Mouse (Mus musculus) megakaryocyte, adult 5-6 weeks (primary cell): Measurements from ENCODE around the gene Mmd. TPM values are rescaled to one million over a fixed set of nuclear protein-coding genes. Genes with fewer than 3 reads are reported as not detected.
A peak's percentile ranks its signal among the peaks of the same experiment; 100 is the strongest.

Experiments used
- ATAC-seq: 2 replicates; pipeline ENCODE4 v1.8.0; 2016; ENCODE audit warnings: mild to moderate bottlenecking, inconsistent platforms; ENCODE audit not compliant: poor library complexity, severe bottlenecking
- total RNA-seq, 2 experiments: library from RNA; stranded (forward) in 1 of 2; stranded (reverse) in 1 of 2; fragments of 153-499, 151-499 nt in 1 of 2; fragments of 221-1000, 200-1000 nt in 1 of 2; gene quantifications; 2 replicates each; pipeline versions ENCODE4 v1.2.3 to v1.2.4; 2015 to 2017

The Mmd gene
- total RNA-seq, 2 experiments from 2014 or later = 11.1 to 13.9 TPM

GRCm38 (mm10) chr11:90247793-90248192 lies 1.5 kb upstream of the Mmd start:
- no peak for ATAC-seq

- no peak for ATAC-seq
Measured at GRCm38 (mm10) chr11:90249701-90250141, 465 bp downstream of the Mmd start.

- no peak for ATAC-seq
Measured at GRCm38 (mm10) chr11:90250189-90250588, 933 bp downstream of the Mmd start.

GRCm38 (mm10) chr11:90250730-90251129 lies 1.5 kb downstream of the Mmd start:
- no peak for ATAC-seq

GRCm38 (mm10) chr11:90251923-90252322 lies 2.7 kb downstream of the Mmd start:
- ATAC-seq = no peak

- ATAC-seq = no peak
Measured at GRCm38 (mm10) chr11:90252366-90252765, 3.1 kb downstream of the Mmd start.

GRCm38 (mm10) chr11:90254536-90254935 lies 5.3 kb downstream of the Mmd start:
- ATAC-seq = no peak

GRCm38 (mm10) chr11:90255687-90256086 lies 6.4 kb downstream of the Mmd start:
- ATAC-seq = no peak

GRCm38 (mm10) chr11:90256833-90257525 lies 7.7 kb downstream of the Mmd start:
- ATAC-seq = no peak

GRCm38 (mm10) chr11:90258321-90258927 lies 9.2 kb downstream of the Mmd start:
- ATAC-seq = no peak

GRCm38 (mm10) chr11:90259071-90259470 lies 9.8 kb downstream of the Mmd start:
- ATAC-seq = no peak

- no peak for ATAC-seq
Measured at GRCm38 (mm10) chr11:90259826-90260225, 10.6 kb downstream of the Mmd start.

- ATAC-seq = peak; percentile 61
Measured at GRCm38 (mm10) chr11:90264180-90264579, 14.9 kb downstream of the Mmd start.

GRCm38 (mm10) chr11:90265581-90265980 lies 16.3 kb downstream of the Mmd start:
- no peak for ATAC-seq

- ATAC-seq = no peak
Measured at GRCm38 (mm10) chr11:90268934-90269333, 19.7 kb downstream of the Mmd start.

GRCm38 (mm10) chr11:90269398-90270123 lies 20.3 kb downstream of the Mmd start:
- no peak for ATAC-seq

- ATAC-seq = no peak
Measured at GRCm38 (mm10) chr11:90270132-90270877, 21.0 kb downstream of the Mmd start.

- no peak for ATAC-seq
Measured at GRCm38 (mm10) chr11:90274187-90274586, 24.9 kb downstream of the Mmd start.

GRCm38 (mm10) chr11:90275663-90276062 lies 26.4 kb downstream of the Mmd start:
- ATAC-seq = no peak

- ATAC-seq = no peak
Measured at GRCm38 (mm10) chr11:90276150-90276549, 26.9 kb downstream of the Mmd start.

GRCm38 (mm10) chr11:90276561-90276960 lies 27.3 kb downstream of the Mmd start:
- ATAC-seq = no peak
